In the genomic region with DNA sequence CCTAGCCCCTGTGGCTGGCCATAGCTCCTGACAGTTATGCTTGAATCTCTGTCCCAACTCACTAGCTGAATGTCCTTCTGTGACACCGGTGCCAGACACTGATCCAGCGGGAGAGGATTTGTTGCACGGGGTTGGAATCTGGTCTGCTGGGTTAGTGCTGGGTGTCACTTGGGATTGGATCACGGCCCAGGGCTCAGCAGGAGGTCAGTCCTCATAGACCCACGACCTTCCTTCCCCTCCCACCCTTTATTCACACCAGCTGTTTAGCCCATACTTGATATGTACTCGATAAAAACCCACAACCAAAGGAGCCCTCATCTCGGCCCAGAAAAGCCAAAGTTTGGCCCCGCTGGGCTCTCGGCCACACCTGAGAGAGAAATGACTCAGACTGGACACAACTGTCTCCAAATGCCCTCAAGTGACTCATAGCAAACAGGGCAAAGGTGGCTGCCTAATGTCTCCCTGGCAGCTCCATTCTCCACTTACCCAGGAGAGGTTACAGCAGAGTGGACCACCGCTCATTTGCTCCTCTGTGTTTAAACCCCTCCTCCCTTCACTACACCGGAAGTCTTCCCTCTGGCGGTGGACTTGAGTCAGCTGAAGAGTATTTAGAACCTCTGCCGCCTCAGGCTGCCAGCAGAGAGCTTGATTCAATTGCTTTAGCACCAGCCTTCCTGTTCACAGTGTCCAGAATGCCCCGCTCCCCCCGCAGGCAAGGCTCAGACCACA, we compare ENCODE assay signal across 9 mouse cellular contexts. TPM values are rescaled to one million over a fixed set of nuclear protein-coding genes. Genes with fewer than 3 reads are reported as not detected.
DNase-seq lines count a peak whose midpoint lies in the region; ATAC-seq lines count a peak whose summit lies in the region.
"Had no signal": no experiment of that assay in that cellular context is flagged by ENCODE, and none has a peak within 500 bp of the region (broad histone marks: within the 10 kb centered on the region; RNA-seq: fewer than 3 reads in every experiment).

No protein-coding gene starts in this region.

- no peaks in the 10 kb centered on the region for H3K36me3 ChIP-seq in heart, embryonic 12.5 days
- H3K36me3 ChIP-seq in limb, embryonic 10.5 days, result no peaks in the 10 kb centered on the region
- H3K36me3 ChIP-seq: heart, embryonic 15.5 days had no signal

- no peak overlapping the region for H3K9ac ChIP-seq in heart, embryonic 12.5 days
- H3K9ac ChIP-seq: heart, embryonic 15.5 days had no signal

- H3K4me2 ChIP-seq in heart, embryonic 12.5 days, result 0 out of 2 replicates have a peak overlapping the region, but pooled peaks have one; percentile 9
- H3K4me2 ChIP-seq: heart, embryonic 15.5 days had no signal

- no peak for DNase-seq in heart, adult 8-10 months (ENCODE audit: low spot score)
- DNase-seq in 3T3-L1 (ENCODE audit: low read depth, low spot score) (peak; percentile 72), ZHBTc4 (ENCODE audit: low read depth, low spot score) (peak; percentile 87)
- DNase-seq in limb, embryonic 10.5 days (ENCODE audit: low spot score), result peak; percentile 65
- DNase-seq in left cerebral cortex, adult 18-20 months (ENCODE audit: low spot score in 2 of 2), result no peak
- DNase-seq in c-Kit-positive CD71-positive TER-119-positive erythroid progenitor cells, embryonic 14.5 days (ENCODE audit: low spot score), result no peak
- no peak for DNase-seq in adrenal gland, adult 18-20 months (ENCODE audit: low spot score in 2 of 2)

- no peak overlapping the region for H3K27ac ChIP-seq in heart, embryonic 12.5 days (ENCODE audit: poor library complexity, severe bottlenecking)
- no peak overlapping the region for H3K27ac ChIP-seq in limb, embryonic 10.5 days
- H3K27ac ChIP-seq: heart, embryonic 15.5 days had no signal

- no peak overlapping the region for H3K4me3 ChIP-seq in heart, embryonic 12.5 days
- no peak overlapping the region for H3K4me3 ChIP-seq in limb, embryonic 10.5 days
- H3K4me3 ChIP-seq: heart, embryonic 15.5 days had no signal

- H3K9me3 ChIP-seq in heart, embryonic 12.5 days (replicated peaks), result no peaks in the 10 kb centered on the region
- H3K9me3 ChIP-seq in limb, embryonic 10.5 days (replicated peaks), result no peaks in the 10 kb centered on the region
- H3K9me3 ChIP-seq: heart, embryonic 15.5 days had no signal

- WGBS in heart, embryonic 12.5 days, result 50% methylated on average over 15 of the region's 15 CpGs
- 53% methylated on average over 15 of the region's 15 CpGs for WGBS in limb, embryonic 10.5 days

- H3K4me1 ChIP-seq in heart, embryonic 12.5 days (replicated peaks), result peaks cover 17% of the 10 kb centered on the region
- H3K4me1 ChIP-seq in limb, embryonic 10.5 days, result peaks cover 24% of the 10 kb centered on the region

- no peaks in the 10 kb centered on the region for H3K27me3 ChIP-seq in heart, embryonic 12.5 days (replicated peaks)
- no peaks in the 10 kb centered on the region for H3K27me3 ChIP-seq in limb, embryonic 10.5 days (ENCODE audit: low read depth, poor library complexity, severe bottlenecking)
- H3K27me3 ChIP-seq: heart, embryonic 15.5 days had no signal

- no peak for ATAC-seq in heart, embryonic 12.5 days (ENCODE audit: insufficient number of reproducible peaks, low FRiP score)

RNA-seq across cellular contexts. Expression of gene Tex35, which starts 27.2 kb away (rescaled TPM):
- polyA plus RNA-seq in heart, embryonic 12.5 days (2016; fragmentation: Nextera tagmentation; extraction: Ambion mirVana), result not detected in 2 replicates
- not detected for total RNA-seq in heart, adult 8-10 months (2022)
- not detected in 2 replicates for polyA plus RNA-seq in limb, embryonic 10.5 days (2016; fragmentation: Nextera tagmentation; extraction: Ambion mirVana)
- total RNA-seq in left cerebral cortex, adult 18-20 months (2021), result not detected
- not detected for total RNA-seq in adrenal gland, adult 18-20 months (2021)
- polyA plus RNA-seq: heart, embryonic 15.5 days had no signal

Comparison
In these comparisons a context has a peak if more than half of its experiments do, and no peak if none do; other contexts are left out.
1. DNase-seq: peak in 3T3-L1 (single experiment), ZHBTc4 (single experiment) and limb, embryonic 10.5 days (single experiment); none in heart, adult 8-10 months (single experiment), left cerebral cortex, adult 18-20 months (0 of 2), c-Kit-positive CD71-positive TER-119-positive erythroid progenitor cells, embryonic 14.5 days (single experiment) and adrenal gland, adult 18-20 months (0 of 2).